Mouse (Mus musculus) thymus, postnatal 25 days (tissue): ENCODE results near the gene Nek3.

Experiments
- DNase-seq: peaks from one replicate; pipeline ENCODE4 v3.0.0; 2022

Gene Nek3

DNA sequence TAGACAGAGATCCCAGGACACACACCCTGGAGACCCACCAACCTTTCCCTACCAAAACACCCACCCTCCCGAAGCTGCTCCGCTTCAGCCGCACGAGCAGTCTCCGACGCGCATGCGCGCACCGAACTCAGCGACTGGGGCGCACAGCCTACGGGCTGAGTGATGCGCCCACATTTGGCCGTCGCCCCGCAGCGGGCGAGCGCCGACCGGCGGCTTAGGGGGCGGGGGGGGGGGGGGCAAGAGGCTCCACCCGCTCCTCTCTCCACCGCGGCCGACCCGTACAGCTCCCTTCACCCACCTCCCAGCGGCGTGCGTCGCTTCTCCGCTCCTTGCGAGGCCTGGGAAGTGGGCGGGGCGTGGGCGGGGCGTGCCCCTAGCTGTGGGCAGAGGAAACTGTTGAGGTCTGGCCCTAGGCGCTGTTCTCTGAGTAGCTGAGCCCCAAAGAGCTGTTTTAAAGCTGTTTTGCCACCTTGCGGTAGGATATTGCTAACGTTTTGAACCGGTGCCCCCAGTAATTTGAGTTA lies at the start of gene Nek3:
TSS of gene Nek3 (minus strand) at position 356 of the 524 bp plus-strand sequence.
- DNase-seq = peak; percentile 84

DNA sequence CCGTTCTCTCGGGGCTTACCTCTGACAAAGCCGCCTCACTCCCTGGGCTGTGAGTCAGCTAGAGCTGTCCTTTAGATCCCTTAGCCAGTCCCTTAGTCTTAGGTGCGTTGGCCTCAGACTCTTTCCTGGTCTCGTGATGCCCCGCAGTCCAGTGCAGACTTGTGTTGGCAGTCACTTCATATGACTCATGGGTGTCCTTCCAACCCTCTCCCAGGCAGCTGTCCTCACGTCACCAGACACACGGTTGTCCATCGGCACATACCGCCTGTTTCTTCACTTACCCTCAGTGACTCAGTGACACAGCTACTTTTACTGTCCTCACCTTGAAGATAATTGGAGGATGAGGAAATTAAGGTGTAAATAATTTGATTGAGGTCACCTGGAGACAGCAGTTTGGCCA lies 48.6 kb upstream of the Nek3 start:
- no peak for DNase-seq

DNA sequence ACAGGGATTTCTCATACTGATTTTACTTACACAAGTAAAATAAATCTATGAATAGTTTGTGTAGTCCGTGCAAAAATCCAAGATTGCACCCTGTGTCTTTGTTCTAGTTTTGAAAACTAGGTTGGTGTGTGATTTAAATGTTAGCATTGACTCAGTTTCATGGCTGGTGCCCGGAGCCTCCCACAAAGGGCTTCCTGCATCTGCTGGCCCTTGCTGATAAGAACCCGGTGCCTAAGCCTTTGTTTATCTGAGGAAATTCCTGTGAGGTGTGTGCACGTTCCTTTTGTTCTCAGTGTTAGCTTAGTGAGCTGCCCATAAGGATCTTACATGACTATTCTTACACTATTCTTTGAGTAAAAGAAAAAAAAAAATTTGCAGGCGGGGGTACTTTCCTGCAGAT lies 42.8 kb upstream of the Nek3 start:
- no peak for DNase-seq

DNA sequence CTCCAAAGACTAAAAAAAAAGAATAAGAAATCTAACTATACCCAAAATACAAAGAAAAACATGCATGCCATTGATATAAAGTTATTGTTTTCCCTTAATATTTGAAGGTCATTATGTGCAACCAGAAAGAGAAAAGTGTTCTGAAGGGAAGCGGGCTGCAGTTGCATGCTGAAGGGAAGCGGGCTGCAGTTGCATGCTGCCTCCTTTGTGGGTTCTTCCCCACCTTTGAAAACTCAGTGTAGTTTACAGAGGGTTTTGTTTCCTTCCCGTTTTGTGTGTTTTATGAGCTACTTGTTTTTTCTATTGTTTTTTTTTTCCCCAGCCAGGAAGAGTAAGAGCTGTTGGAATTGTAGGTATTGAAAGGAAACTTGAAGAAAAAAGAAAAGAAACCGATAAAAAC lies 41.3 kb upstream of the Nek3 start:
- no peak for DNase-seq

DNA sequence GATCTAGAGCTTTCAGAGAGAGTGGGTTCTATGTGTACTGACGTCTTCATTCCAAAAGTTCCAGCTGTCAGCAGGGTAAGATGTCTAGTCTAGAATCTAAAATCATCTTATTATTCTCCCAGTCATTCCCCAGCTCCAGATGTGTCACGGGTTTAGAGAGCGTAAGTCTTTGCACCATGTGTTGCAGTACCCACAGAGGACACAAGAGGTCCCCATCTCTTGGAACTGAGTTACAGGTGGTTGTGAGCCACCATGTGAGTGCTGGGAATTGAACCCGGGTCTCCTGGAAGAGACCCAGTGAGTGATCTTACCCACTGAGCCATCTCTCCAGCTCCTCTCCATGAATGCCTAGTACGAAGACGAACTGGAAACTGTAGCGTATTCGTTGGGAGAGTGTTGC lies 33.2 kb upstream of the Nek3 start:
- DNase-seq = no peak

DNA sequence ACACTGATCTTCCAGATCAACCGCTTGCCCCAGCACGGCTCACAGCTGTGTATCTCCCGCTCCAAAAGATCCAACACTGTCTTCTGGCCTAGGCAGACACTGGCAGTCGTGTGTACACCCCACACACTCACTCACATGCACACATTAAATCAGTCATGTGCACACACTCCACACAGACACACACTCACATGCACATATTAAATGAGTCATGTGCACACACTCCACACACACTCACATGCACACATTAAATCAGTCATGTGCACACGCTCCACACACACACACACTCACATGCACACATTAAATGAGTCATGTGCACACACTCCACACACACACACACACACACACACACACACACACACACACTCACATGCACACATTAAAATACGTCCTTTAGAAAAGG lies 31.7 kb upstream of the Nek3 start:
- no peak for DNase-seq

DNA sequence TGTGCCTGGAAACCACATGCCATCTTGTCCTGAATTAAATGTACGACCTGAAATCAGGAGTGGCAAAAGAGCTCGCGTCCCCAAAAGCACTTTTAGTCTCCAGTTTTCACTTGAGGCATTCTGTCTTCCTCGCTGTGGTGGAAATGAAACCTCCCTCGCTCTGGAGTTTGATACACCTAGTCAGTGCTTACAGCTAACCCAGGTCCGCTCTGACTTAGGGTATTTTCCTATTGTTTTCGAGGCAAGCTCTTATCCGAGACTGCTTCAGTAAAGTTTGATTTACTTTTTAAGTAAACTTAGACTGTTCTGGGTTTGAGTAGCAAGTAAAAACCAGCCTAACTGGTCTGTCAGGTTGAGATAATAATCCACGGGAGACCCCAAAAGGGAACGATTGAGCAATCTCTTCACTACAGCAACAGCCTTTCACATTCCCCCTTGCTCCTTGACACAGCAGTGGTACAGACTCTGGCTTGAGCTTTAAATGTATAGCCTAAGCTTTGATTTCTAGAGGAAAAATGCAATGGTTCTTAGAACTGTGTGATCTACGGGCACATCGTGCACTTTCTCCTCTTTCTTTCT lies 27.3 kb upstream of the Nek3 start:
- DNase-seq = peak; percentile 44

DNA sequence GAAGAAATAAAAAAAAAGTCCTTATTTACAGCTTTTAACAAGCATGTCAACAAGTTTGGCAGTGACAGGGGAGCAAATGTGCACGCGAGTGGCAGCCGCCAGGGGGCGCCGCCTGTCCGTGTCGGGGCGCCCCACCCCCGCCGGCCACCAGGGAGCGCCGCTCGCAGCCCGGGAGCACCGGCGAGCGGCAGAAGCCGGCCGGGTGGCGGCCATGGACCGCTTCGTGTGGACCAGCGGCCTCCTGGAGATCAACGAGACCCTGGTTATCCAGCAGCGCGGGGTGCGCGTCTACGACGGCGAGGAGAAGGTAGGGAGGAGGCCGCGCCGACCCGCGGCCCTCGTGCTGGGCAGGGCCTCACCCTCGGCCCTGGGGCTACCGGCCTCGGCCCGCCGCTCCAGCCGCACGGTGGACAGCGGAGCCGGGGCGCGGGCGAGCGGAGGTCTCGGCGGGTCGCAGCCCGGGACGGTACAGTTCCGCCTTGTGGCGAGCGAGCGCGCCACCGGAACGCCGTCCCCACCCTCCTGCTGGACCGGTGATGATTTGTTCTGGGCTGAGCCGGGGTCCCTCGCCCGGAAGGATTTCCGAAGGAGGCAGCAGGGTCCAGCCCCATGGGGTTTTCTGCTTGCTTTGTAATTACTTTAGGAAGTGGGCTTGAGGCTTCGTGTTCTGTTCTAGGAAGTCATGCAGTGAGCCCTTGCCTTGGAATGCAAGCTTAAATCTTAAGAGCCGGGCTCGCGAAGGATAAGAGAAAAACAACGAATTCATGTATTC lies 26.6 kb upstream of the Nek3 start, which contains the start of gene Vps36:
TSS of gene Vps36 (plus strand) at position 150 of the 772 bp plus-strand sequence.
- peak; percentile 91 for DNase-seq

DNA sequence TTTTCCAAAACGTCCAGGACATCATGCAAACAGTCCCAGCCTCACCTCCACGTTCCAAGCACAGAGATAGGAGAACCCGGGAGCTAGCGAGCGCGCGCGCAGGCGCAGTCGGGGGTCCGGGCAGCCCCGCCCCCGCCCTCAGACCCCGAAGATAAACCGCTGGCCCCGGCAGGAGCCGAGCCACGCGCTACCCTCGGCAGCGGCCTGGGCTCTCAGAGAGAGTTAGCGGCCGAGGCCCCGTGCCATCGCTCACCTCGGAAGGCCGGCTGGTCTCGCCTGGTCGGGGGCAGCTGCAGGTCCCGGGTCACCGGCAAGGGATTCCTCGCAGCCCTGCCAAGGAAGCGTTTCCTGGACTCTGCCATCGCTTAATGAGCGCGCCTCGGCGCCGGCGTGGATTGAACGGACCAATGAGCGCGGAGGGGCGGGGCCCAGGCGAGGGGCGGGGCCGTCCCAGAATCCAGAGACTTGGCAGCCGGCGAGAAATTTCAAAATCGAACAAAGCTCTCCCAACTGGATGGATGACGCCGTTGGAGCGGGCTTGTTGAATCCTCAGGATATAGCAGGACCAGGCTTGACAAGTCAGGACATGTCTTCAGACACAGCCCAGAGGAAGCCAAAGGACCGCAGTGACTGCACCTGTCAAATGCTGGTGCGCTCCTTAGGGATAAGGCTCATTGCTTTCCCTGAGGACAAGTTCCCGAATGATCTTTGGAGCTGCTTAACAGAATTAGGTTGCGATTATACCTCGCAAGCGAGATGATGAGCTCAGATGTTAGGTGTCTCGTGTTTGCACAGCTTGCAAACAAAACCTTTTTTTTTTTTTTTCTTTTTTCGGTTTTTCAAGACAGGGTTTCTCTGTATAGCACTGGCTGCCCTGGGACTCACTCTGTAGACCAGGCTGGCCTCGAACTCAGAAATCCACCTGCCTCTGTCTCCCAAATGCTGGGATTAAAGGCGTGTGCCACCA lies 19.5 kb upstream of the Nek3 start, which contains the start of gene Ckap2:
TSS of gene Ckap2 (minus strand) at position 389 of the 967 bp plus-strand sequence.
- DNase-seq = peak; percentile 88

DNA sequence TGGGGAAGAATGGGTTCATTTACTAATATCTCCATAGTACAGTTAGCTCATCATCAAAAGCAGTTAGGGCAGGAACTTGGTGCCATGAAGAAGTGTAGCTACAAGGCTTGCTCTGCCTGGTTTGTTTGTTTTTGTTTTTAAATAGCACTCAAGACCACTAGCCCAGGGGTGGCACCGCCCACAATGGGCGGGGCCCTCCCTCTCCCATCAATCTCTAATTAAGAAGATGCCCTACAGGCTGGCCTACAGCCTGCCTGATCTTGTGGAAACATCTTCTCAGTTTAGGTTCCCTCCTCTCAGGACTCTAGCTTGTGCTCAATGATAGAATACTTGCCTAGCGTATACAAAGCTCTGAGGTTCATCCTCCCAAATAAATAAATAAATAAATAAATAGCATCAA lies 18.6 kb upstream of the Nek3 start:
- DNase-seq = no peak

DNA sequence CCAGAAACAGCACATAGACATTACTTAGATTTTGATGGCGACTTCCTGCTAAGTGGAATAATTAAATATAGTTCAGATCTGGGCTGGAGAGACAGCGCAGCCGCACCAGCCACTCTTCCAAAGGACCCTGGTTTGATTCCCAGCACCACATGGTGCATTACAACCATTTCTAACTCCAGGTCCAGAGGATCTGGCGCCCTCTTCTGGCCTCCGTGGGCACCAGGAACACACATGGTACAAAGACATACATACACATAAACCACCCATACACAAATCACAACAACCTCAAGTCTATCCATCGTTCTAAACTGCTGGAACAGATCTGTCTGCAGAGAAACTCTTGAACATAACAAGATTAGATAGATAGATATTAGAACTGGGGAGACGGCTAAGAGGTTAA lies 9.7 kb upstream of the Nek3 start:
- DNase-seq = no peak

DNA sequence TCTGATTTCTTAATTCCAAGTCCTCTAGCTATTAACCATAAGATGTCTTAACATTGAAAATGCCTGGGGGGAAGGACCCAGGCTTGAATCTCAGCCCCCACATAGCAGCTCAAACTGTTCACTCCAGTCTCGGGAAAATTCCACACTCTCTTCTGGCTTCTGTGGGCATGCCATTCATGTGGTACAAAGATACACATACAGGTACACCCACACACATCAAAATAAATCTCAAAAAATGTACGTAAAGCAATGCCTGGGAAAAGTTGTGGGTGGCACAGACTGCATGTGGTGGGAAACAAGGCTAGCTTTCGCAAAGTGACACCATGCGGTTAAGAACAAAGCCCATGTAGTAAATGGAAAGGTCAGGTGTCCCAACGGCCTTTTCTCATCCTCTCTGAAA lies 2.9 kb upstream of the Nek3 start:
- no peak for DNase-seq

DNA sequence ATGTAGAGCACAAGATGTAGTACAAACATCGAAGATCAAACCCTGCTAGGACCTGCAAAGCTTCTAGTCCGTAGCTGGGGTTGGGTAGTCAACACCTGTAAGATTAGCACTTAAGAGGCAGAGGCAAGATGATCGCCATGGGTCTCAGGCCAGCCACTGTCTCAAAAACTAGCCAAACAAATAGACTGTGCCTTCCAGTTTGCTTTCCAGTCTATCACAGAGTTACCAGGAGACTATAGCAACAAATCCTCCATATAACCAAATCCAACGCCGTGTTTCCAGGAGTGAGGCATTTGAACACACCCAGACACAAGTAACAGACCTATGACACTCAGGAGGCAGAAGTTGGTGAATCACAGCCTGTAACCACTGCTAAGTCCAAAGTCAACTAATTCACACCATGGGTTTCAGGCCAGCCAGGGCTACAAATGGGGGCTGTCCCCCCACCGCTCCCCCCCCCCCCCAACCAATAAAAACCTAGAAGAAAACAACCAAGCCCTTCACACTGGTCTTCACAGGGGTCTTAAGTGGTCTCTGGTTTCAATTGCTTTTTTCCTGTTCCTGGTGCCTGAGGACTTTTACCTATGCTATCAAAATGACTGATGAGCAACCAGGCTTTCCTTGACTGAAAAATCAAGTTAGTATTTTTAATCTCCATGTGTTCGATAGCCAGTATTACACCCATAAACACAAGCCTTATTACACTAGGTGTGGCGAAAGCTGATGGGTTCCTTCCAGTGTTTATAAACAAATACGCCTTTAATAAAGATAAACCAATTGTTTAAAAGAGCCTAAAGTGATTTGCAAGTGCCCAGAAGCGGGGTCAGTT lies 770 bp downstream of the Nek3 start:
- DNase-seq = no peak

DNA sequence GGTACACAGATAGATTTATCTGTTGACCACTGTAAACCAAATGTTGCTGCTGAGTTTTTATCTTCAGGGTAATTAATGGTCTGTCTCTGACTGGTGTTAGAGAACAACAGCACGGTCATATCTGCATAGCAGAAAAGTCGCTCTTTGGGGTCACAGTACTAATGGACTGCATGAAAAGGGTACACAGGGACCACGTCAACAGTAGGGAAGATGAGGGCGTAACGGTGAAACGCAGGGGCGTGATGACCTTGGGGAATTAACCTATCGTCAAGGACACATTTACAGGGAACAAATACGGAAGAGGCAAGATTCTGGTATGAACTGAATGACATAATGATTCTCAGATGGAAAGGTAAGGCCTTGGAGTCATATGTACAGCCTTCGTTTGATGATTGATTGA lies 1.8 kb downstream of the Nek3 start:
- DNase-seq = no peak

DNA sequence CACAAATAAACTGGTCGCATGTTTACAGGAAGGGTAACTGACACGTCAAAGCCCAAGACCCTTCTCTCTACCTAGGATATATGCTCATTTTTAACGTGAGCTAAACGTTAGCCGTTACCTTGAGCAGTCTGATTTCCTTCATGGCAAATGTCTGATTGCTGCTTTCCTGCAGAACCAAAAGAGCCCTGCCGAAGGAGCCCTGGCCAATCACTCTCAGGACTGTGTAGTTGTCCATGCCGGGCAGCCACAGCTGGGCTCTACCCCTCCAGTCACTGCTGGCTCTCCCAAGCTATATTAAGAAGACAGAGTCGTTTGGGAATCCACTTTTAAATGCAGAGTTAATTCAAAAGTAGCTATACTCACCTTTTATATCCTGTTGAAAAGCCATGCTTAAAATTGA lies 4.0 kb downstream of the Nek3 start:
- DNase-seq = no peak

DNA sequence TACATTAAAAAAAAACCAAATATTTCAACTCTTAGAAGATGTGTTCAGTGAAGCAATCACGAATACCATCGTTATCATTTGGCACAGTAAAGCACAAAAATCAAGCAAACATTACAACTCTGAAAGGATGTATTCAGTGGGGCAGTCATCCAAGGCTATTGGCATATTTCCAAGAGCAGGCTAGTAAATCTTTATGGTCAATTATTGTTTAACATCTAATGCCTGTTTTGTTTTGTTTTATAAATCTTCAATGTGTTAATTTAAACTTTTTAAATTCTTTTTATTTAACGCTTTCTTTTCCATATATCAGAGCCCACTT lies 15.9 kb downstream of the Nek3 start:
- DNase-seq = no peak

DNA sequence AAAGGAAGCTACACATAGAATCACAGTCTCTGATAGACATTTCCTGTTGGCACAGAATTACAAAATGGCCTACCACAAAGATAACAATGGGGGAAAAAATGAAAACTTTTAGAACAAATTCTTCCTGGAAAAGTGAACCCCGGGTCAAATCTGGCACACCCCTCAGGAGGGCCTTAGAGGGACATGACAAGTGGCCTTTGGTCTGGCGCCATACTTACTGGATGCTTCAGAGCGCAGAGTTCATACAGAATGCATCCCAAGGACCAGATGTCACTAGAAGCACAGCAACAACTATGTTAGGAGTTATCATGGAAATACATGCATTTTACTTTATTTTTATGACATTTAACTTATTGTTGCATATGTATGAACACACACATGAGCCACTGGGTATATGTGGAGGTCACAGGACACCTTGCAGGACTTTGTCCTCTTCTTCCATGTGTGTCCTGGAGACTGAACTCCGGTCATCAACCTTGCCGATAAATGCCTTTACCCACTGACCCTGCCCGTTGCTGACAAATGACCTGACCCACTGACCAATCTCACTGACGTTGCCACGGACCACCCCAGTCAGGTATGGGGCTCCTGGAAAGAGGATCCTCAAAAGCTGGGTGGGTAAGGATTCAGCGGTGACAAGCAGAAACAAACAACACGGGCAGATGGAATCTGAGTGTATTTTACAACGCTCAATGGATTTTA lies 16.4 kb downstream of the Nek3 start:
- no peak for DNase-seq

DNA sequence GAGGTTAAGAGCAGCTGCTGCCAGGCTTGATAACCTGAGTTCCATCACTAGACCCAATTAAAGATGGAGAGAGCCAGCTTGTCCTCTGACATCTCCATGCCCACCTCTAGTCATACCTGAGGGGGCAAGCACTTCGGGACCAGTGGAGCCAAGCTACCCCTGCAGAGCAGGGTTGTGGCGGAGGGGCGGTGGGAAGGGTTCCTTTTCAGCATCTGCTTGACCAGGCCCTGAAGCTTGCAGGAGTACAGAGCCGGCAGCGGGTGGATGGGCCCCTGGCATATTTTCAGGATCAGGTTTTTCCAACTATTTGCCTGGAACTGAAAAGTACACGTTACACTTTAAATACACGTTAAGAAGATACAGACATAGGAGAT lies 17.9 kb downstream of the Nek3 start:
- DNase-seq = no peak

DNA sequence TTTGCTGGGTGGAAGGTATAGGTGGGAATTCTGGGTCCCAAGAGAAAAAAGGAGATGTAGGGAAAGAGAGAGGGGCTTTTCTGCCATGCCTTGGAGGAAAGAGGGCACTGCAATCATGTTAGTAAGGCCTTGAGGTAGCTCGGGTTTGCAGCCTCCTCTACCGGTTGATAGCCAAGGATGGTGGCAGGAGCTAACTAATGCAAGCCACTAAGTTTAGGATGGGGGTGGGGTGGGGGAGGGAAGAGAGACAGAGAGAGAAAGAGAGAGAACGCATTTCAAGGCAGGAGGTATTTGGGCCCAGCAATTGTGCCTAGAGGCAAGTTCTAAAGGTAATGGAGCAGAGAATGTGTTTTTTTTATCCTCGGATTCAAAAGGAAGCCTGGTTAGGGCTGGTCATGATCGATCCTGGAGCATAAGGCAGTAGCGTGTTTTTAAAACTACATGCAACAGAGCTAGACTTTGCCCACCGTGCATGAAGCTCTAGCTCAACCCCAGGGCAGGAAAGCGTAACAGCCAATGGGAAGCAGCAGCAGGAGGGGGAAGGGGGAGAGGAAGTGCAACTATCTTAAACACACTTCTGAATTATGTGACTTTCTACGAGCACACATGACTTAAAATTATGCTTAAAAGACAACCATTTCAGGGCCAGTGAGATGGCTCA lies 18.4 kb downstream of the Nek3 start:
- peak; percentile 10 for DNase-seq

DNA sequence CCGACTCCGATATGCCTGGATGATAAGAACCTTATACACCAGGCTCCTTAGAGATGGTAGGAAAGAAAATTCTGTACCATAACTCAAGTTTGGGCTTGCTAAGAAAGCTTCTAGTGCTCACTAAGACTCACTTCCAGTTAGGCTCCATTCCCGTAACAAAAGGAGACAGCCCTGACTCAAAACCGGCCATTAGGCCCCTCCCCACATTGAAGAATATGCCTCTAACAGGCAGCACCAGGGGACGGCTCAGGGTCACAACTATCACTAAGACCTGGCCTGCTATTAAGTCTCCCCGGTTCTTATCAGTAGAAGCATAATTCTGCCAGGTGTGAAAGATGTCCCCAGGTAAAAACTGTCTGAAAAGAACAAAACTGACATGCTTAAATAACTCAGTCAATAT lies 20.4 kb downstream of the Nek3 start:
- DNase-seq = no peak

DNA sequence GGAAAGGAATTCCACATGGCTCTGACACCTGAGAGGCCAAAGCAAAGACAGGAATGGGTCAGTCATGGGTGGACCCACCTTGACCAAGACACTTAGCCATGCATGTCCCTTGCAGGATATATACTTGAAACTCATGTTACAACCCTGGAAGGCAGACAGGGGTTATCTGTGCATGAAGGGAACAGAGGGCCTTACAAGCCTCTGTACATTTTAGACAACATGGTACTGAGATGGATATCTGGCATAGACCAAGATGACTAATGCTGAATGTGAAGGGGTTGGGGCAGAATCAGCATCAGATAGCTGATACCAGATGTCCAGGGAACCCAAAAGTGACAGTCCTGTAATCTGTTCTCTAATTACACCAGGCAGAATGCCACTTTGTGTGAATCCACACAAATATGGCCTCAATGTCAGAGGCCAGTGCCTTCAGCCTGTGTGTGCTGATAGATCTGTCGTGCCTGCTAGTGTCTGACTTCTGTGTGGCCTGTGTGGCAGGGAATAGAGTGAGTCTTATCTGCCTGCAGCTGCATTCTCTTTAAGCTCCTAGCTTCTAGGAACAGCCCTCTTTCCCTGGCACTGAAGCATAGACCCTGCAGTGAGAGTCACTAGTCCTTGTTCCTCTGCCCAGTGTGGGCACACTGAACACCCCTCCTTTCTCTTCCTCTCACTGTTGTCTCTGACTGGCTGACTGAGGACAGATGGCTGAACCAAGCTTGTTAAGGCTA lies 22.3 kb downstream of the Nek3 start:
- DNase-seq = no peak
